Mouse (Mus musculus) embryonic facial prominence, embryonic 10.5 days (tissue): ENCODE results near the gene Wdr82. TPM values are rescaled to one million over a fixed set of nuclear protein-coding genes. Genes with fewer than 3 reads are reported as not detected.
A peak's percentile ranks its signal among the peaks of the same experiment; 100 is the strongest.

ENCODE experiments used
- DNase-seq: peaks from one replicate; pipeline ENCODE4 v3.0.0-alpha.2; 2017; ENCODE audit warnings: low spot score
- H3K27ac ChIP-seq: fragments of 300-500 bp; sonication (generic); replicated peaks from 2 replicates; pipeline ENCODE4 v1.5.1; 2016; ENCODE audit warnings: mild to moderate bottlenecking
- H3K27me3 ChIP-seq: fragments of 300-500 bp; sonication (generic); replicated peaks from 2 replicates; pipeline ENCODE4 v1.6.1; 2016; ENCODE audit warnings: low read depth, mild to moderate bottlenecking; ENCODE audit not compliant: poor library complexity, severe bottlenecking
- H3K36me3 ChIP-seq: fragments of 300-500 bp; sonication (generic); replicated peaks from 2 replicates; pipeline ENCODE4 v1.6.1; 2016; ENCODE audit warnings: mild to moderate bottlenecking, moderate library complexity
- H3K4me1 ChIP-seq: fragments of 300-500 bp; sonication (generic); 2 replicates; pipeline ENCODE4 v1.6.1; 2016
- H3K4me3 ChIP-seq: fragments of 300-500 bp; sonication (generic); 2 replicates; pipeline ENCODE4 v1.5.1; 2016; ENCODE audit warnings: mild to moderate bottlenecking, moderate library complexity
- H3K9me3 ChIP-seq: fragments of 300-500 bp; sonication (generic); 2 replicates; pipeline ENCODE4 v1.6.1; 2016; ENCODE audit warnings: mild to moderate bottlenecking
- WGBS: fragments of 180-500 bp; shearing (Covaris S2); methylation state at CpG from one replicate; pipeline ENCODE4 v1.1.7; 2016; 5-methylcytosine and 5-hydroxymethylcytosine counted together
- microRNA counts: library from miRNA; unstranded; fragments of <30 nt; microRNA quantifications from one replicate; lab custom pipeline; 2017
- microRNA-seq: library from miRNA; unstranded; fragments of <30 nt; microRNA quantifications from one replicate; pipeline ENCODE4, GENCODE M21; 2017
- polyA plus RNA-seq: library from polyadenylated mRNA; unstranded; fragments of >200 nt; fragmentation: Nextera tagmentation; extraction: Ambion mirVana; gene quantifications from 2 replicates; pipeline ENCODE4 v1.2.1, GENCODE M21; 2016

The Wdr82 gene
- polyA plus RNA-seq, 1 experiment from 2014 or later, result 28.8 TPM

DNA sequence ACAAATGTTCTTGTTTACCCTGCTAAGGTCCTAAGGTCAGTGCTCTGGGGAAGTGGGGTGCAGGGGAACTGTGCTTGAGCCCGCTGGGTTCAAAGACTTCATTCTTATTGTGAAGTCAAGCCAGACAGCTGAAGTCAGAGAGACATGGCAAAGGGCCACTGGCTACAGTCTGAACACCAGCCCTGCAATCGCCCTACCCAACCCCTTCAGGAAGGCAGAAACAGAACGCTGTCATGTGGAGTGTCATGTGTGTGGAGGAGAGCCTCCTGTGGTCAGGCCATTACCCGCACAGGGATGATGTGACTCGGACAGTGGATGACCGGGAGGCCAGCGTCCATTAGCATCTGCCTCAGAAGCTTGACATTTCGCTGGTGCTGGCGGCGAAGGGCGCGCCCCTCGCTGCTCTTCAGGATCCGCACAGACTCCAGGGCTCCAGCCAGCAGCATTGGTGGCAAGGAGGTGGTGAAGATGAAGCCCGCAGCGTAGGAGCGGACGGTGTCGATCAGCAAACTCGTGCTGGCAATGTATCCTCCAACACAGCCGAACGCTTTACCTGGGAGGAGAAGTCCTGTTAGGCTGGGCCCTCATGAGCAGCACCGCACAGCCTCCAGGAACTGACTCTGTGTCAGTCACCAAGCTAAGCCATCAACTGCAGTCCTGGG is 65.6 kb downstream of the Wdr82 start:
- no peak for DNase-seq
- Histone ChIP-seq H3K4me3 (no peak overlapping the region), H3K36me3 (peaks cover 95% of the 10 kb centered on the region), H3K27me3 (no peaks in the 10 kb centered on the region), H3K9me3 (no peaks in the 10 kb centered on the region), H3K27ac (no peak overlapping the region), H3K4me1 (no peaks in the 10 kb centered on the region)
- WGBS, result 90% methylated on average over 23 of the region's 23 CpGs

DNA sequence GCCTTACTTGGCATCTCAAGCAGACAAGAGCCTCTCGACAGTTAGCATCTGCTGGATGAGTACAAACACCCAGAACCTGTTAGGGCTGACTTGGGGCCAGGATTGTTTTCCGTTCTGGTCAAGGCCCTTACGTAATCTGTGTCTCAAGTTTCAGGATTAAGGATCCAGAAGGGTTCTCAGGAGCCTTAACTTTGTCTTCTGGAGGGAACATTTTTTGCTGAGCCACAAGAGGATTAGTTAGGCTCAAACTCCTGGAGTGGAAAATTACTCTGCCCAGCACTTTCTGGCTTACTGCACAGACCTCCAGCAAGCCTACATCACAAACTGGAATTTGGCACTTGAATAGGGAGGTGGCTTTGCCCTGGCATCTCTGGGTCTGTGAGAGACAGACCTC is 66.1 kb downstream of the Wdr82 start:
- Histone ChIP-seq H3K27me3 (no peaks in the 10 kb centered on the region), H3K27ac (no peak overlapping the region), H3K36me3 (peaks cover 100% of the 10 kb centered on the region), H3K4me1 (no peaks in the 10 kb centered on the region), H3K9me3 (no peaks in the 10 kb centered on the region), H3K4me3 (no peak overlapping the region)
- WGBS, result 69% methylated on average over 3 of the region's 3 CpGs
- no peak for DNase-seq

DNA sequence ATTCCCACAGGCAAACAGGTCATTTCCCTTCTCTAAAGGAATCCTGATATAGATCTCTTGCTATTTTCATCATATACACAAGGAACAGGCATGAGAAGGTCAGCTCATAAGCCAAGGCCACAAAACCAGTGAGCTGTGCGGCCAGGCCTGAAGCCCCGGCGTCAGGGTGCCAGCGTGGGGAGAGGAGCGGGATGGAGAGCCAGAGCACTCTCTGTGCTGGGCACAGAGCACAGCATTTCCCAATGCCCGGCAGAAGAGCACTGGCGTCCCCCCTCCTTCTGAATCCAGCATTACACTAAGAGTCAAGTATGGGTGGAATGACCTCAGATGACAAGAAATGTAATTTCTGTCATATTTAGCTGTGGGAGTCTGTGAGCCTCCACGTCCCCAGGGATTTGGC is 66.7 kb downstream of the Wdr82 start:
- no peaks in the 10 kb centered on the region for H3K9me3 ChIP-seq
- WGBS, result 90% methylated on average over 8 of the region's 8 CpGs
- H3K27me3 ChIP-seq, result no peaks in the 10 kb centered on the region
- DNase-seq, result no peak
- no peak overlapping the region for H3K4me3 ChIP-seq
- no peaks in the 10 kb centered on the region for H3K4me1 ChIP-seq
- peaks cover 100% of the 10 kb centered on the region for H3K36me3 ChIP-seq
- no peak overlapping the region for H3K27ac ChIP-seq

DNA sequence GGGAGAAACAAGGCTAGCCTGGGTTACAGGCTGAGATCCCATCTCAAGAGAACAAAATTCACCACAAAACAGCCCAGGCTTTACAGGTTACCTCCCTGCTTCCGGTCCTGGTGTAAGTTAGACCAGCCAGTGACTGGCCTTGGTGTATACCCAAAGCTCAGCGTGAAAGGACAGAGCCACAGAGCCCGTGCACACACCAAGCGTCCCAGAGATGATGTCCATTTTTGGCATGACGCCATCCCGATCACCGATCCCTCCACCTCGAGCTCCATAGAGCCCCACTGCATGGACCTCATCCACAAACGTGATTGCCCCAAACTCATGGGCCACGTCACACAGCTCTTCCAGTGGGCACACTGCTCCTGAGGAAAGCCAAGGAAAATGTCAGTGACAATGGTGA is 67.2 kb downstream of the Wdr82 start:
- 95% methylated on average over 10 of the region's 10 CpGs for WGBS
- H3K36me3 ChIP-seq, result peaks cover 100% of the 10 kb centered on the region
- H3K4me1 ChIP-seq, result no peaks in the 10 kb centered on the region
- H3K27me3 ChIP-seq, result no peaks in the 10 kb centered on the region
- H3K4me3 ChIP-seq, result no peak overlapping the region
- H3K9me3 ChIP-seq, result no peaks in the 10 kb centered on the region
- no peak for DNase-seq
- H3K27ac ChIP-seq, result no peak overlapping the region

MicroRNA genes within 50 kb of the gene (microRNA counts, 519-probe panel; counts per million panel counts)
- microRNA mmu-let-7g (lab: Ali Mortazavi, UCI), result 5,592 counts per million, percentile 92 among the panel's probes with 10 or more counts

Small RNA genes within 50 kb of the gene (microRNA-seq; reads per million reads assigned to microRNA genes)
- gene Mir135a-1 (58.3 reads per million, percentile 43 among the genes with 10 or more reads in this experiment), gene Mirlet7g (3,563 reads per million, percentile 86 among the genes with 10 or more reads in this experiment)

Other genes starting within 250 kb of the Wdr82 start
- not detected in 2 replicates for gene Col6a5, start 210.3 kb upstream of the Wdr82 start, polyA plus RNA-seq
- gene Col6a4, start 74.1 kb upstream of the Wdr82 start, polyA plus RNA-seq, result 0.09 and 0.25 TPM in 2 replicates
- 2.4 and 2.9 TPM in 2 replicates for gene Glyctk, start 12.8 kb upstream of the Wdr82 start, polyA plus RNA-seq
- gene Ppm1m, start 28.8 kb downstream of the Wdr82 start, polyA plus RNA-seq, result 50.2 and 54.1 TPM in 2 replicates
- 69.5 and 74.7 TPM in 2 replicates for gene Twf2, start 32.2 kb downstream of the Wdr82 start, polyA plus RNA-seq
- gene Tlr9, start 51.7 kb downstream of the Wdr82 start, polyA plus RNA-seq, result not detected in 2 replicates
- 72.1 and 80.7 TPM in 2 replicates for gene Alas1, start 77.7 kb downstream of the Wdr82 start, polyA plus RNA-seq
- gene Poc1a, start 110.1 kb downstream of the Wdr82 start, polyA plus RNA-seq, result 39.9 and 46.4 TPM in 2 replicates
- 29.5 and 30.8 TPM in 2 replicates for gene Dusp7, start 197.7 kb downstream of the Wdr82 start, polyA plus RNA-seq